Mouse (Mus musculus): ENCODE data around the gene Kat2a. TPM values are rescaled to one million over a fixed set of nuclear protein-coding genes. Genes with fewer than 3 reads are reported as not detected.
A peak's percentile ranks its signal among the peaks of the same experiment; 100 is the strongest.

Gene Kat2a
- polyA plus RNA-seq, 1 experiment from 2014 or later = 61.1 TPM

GRCm38 (mm10) chr11:100709201-100709810 lies 3.0 kb downstream of the Kat2a start:
- WGBS = 90% methylated on average over 9 of the region's 9 CpGs
- Histone ChIP-seq H3K9ac (no peak overlapping the region), H3K27me3 (no peaks in the 10 kb centered on the region), H3K36me3 (peaks cover 65% of the 10 kb centered on the region), H3K4me1 (peaks cover 36% of the 10 kb centered on the region), H3K4me2 (replicated peaks) (no peak overlapping the region), H3K27ac (replicated peaks) (no peak overlapping the region), H3K4me3 (replicated peaks) (no peak overlapping the region), H3K9me3 (replicated peaks) (no peaks in the 10 kb centered on the region)
- ATAC-seq (ENCODE audit: insufficient number of reproducible peaks, low FRiP score, low TSS enrichment, low read depth) = no peak

DNA sequence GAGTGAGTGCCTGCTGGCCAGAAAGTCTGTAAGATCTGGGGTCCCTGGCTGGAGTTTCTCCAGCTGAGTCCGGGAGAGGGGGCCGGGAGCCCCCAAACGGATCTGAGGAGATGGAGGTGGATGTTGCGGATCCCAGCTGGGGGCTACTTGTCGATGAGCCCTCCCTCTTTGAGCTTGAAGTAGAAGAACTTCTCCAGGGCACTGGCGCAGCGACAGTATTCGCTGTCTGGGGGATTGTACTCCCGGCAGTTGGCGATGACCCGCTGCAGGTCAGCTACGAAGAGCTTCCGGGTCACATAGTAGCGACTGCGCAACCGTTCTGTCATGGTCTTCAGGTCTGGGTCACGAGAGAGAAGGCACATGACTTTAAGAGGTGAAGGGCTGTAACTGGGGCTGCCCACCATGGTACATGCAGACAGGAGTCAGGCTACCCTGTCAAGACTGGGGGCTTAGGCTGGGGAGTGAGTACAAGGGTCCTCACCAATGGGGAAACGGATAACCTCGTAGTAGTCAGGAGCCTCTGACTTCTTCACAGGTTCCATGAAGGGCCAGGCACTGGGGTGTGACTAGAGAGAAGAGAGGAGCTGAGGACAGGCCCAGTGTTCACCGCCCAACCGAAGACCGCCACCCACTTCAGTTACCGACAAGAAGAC lies 7.0 kb downstream of the Kat2a start:
- 90% methylated on average over 23 of the region's 23 CpGs for WGBS
- no peak overlapping the region for H3K4me3 ChIP-seq (replicated peaks)
- no peak for ATAC-seq (ENCODE audit: insufficient number of reproducible peaks, low FRiP score, low TSS enrichment, low read depth)
- H3K9me3 ChIP-seq (replicated peaks) = no peaks in the 10 kb centered on the region
- peaks cover 29% of the 10 kb centered on the region for H3K4me1 ChIP-seq
- no peaks in the 10 kb centered on the region for H3K27me3 ChIP-seq
- H3K4me2 ChIP-seq (replicated peaks) = no peak overlapping the region
- no peak overlapping the region for H3K9ac ChIP-seq
- peaks cover 58% of the 10 kb centered on the region for H3K36me3 ChIP-seq
- H3K27ac ChIP-seq (replicated peaks) = no peak overlapping the region

GRCm38 (mm10) chr11:100703851-100704531 lies 8.3 kb downstream of the Kat2a start, which contains the start of gene Dhx58:
TSS of gene Dhx58 (minus strand) at chr11:100704271.
- peaks cover 29% of the 10 kb centered on the region for H3K4me1 ChIP-seq
- H3K9me3 ChIP-seq (replicated peaks) = no peaks in the 10 kb centered on the region
- ATAC-seq (ENCODE audit: insufficient number of reproducible peaks, low FRiP score, low TSS enrichment, low read depth) = no peak
- H3K4me2 ChIP-seq (replicated peaks) = 0 out of 2 replicates have a peak within 1 kb of the TSS, but pooled peaks have one; percentile 21
- H3K9ac ChIP-seq = no peak within 1 kb of the TSS
- H3K4me3 ChIP-seq (replicated peaks) = no peak within 1 kb of the TSS
- H3K27me3 ChIP-seq = no peaks in the 10 kb centered on the region
- peaks cover 48% of the 10 kb centered on the region for H3K36me3 ChIP-seq
- peak within 1 kb of the TSS; percentile 58 for H3K27ac ChIP-seq (replicated peaks)
- 59% methylated on average over 7 of the region's 7 CpGs for WGBS

DNA sequence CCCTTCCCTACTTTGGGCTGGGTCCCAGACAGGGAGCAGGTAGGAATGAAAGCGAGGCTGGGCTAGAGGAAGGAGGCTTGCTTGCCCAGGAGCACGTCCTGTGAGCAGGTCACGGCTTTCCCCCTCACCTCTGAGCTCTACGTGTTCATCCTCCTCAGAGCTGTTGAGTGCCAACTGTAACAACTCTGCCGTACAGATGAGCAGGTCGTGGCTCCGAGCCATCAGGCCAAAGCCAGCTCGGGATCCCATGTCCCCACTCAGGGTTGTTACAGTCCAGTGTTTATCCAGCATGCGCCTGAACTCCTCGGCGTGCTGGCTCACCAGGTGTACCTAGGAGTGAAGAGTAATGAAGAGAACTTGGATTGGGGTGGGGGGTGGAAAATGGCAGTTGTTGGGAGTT lies 8.9 kb downstream of the Kat2a start:
- Histone ChIP-seq H3K4me3 (replicated peaks) (no peak overlapping the region), H3K9ac (no peak overlapping the region), H3K9me3 (replicated peaks) (no peaks in the 10 kb centered on the region), H3K27me3 (no peaks in the 10 kb centered on the region), H3K36me3 (peaks cover 41% of the 10 kb centered on the region), H3K4me1 (peaks cover 29% of the 10 kb centered on the region), H3K4me2 (replicated peaks) (no peak overlapping the region), H3K27ac (replicated peaks) (no peak overlapping the region)
- no peak for ATAC-seq (ENCODE audit: insufficient number of reproducible peaks, low FRiP score, low TSS enrichment, low read depth)
- WGBS = 68% methylated on average over 11 of the region's 11 CpGs

- no peak overlapping the region for H3K27ac ChIP-seq (replicated peaks)
- peaks cover 29% of the 10 kb centered on the region for H3K4me1 ChIP-seq
- H3K9me3 ChIP-seq (replicated peaks) = no peaks in the 10 kb centered on the region
- peaks cover 37% of the 10 kb centered on the region for H3K36me3 ChIP-seq
- H3K4me3 ChIP-seq (replicated peaks) = peak overlapping the region; percentile 18; the same call in 1 of the 2 replicates
- H3K27me3 ChIP-seq = no peaks in the 10 kb centered on the region
- peak overlapping the region; percentile 44 for H3K4me2 ChIP-seq (replicated peaks)
- WGBS = 51% methylated on average over 7 of the region's 7 CpGs
- 0 out of 2 replicates have a peak, but pooled peaks have one; percentile 9 for ATAC-seq (ENCODE audit: insufficient number of reproducible peaks, low FRiP score, low TSS enrichment, low read depth)
- no peak overlapping the region for H3K9ac ChIP-seq
Measured at GRCm38 (mm10) chr11:100702906-100703305, 9.4 kb downstream of the Kat2a start.

GRCm38 (mm10) chr11:100702081-100702851 lies 10.0 kb downstream of the Kat2a start:
- Histone ChIP-seq H3K9me3 (replicated peaks) (no peaks in the 10 kb centered on the region), H3K4me2 (replicated peaks) (peak overlapping the region; percentile 44), H3K27me3 (no peaks in the 10 kb centered on the region), H3K4me1 (peaks cover 29% of the 10 kb centered on the region), H3K36me3 (peaks cover 30% of the 10 kb centered on the region), H3K27ac (replicated peaks) (no peak overlapping the region), H3K9ac (no peak overlapping the region), H3K4me3 (replicated peaks) (peak overlapping the region; percentile 18; the same call in 1 of the 2 replicates)
- ATAC-seq (ENCODE audit: insufficient number of reproducible peaks, low FRiP score, low TSS enrichment, low read depth) = no peak
- 32% methylated on average over 19 of the region's 19 CpGs for WGBS

GRCm38 (mm10) chr11:100701301-100701700 lies 11.0 kb downstream of the Kat2a start:
- no peak for ATAC-seq (ENCODE audit: insufficient number of reproducible peaks, low FRiP score, low TSS enrichment, low read depth)

GRCm38 (mm10) chr11:100700710-100701109 lies 11.6 kb downstream of the Kat2a start:
- peaks cover 29% of the 10 kb centered on the region for H3K4me1 ChIP-seq
- no peaks in the 10 kb centered on the region for H3K27me3 ChIP-seq
- no peak overlapping the region for H3K9ac ChIP-seq
- H3K4me3 ChIP-seq (replicated peaks) = peak overlapping the region; percentile 32; the same call in 1 of the 2 replicates
- H3K9me3 ChIP-seq (replicated peaks) = no peaks in the 10 kb centered on the region
- 71% methylated on average over 3 of the region's 3 CpGs for WGBS
- peaks cover 15% of the 10 kb centered on the region for H3K36me3 ChIP-seq
- no peak overlapping the region for H3K4me2 ChIP-seq (replicated peaks)
- H3K27ac ChIP-seq (replicated peaks) = no peak overlapping the region
- no peak for ATAC-seq (ENCODE audit: insufficient number of reproducible peaks, low FRiP score, low TSS enrichment, low read depth)

More at GRCm38 (mm10) chr11:100701301-100701700, 11.0 kb downstream of the Kat2a start:
- Histone ChIP-seq H3K36me3 (peaks cover 21% of the 10 kb centered on the region), H3K4me1 (peaks cover 29% of the 10 kb centered on the region), H3K4me3 (replicated peaks) (peak overlapping the region; percentile 32), H3K4me2 (replicated peaks) (peak overlapping the region; percentile 48), H3K9ac (peak overlapping the region; percentile 0; the same call in 1 of the 2 replicates), H3K27ac (replicated peaks) (no peak overlapping the region), H3K9me3 (replicated peaks) (no peaks in the 10 kb centered on the region), H3K27me3 (no peaks in the 10 kb centered on the region)
- 6% methylated on average over 14 of the region's 14 CpGs for WGBS

DNA sequence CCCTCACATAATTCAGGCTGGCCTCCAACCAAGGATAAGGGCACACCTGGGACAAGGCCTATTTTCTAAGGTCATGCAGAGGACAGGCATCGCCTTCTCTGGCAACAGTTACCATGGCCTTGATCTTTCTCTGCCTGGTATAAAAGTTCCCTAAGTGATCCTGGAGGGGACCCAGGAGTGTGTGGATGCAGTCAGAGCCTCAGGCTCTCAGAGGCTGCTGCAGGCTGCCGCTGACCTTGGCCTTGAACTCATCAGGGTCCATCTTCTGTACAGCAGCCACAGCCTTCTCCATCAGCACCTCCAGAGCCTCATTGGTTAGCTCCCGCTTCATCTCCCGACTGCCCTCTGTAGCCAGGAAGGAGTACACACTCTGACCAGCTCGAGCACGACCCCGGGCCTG lies 14.3 kb downstream of the Kat2a start:
- no peak overlapping the region for H3K4me3 ChIP-seq (replicated peaks)
- ATAC-seq (ENCODE audit: insufficient number of reproducible peaks, low FRiP score, low TSS enrichment, low read depth) = no peak
- 73% methylated on average over 7 of the region's 7 CpGs for WGBS

GRCm38 (mm10) chr11:100694926-100695325 lies 17.3 kb downstream of the Kat2a start:
- H3K9ac ChIP-seq = no peak overlapping the region
- peaks cover 11% of the 10 kb centered on the region for H3K27me3 ChIP-seq
- H3K36me3 ChIP-seq = no peaks in the 10 kb centered on the region
- H3K9me3 ChIP-seq (replicated peaks) = no peaks in the 10 kb centered on the region
- ATAC-seq (ENCODE audit: insufficient number of reproducible peaks, low FRiP score, low TSS enrichment, low read depth) = no peak
- H3K4me3 ChIP-seq (replicated peaks) = no peak overlapping the region
- 27% methylated on average over 5 of the region's 5 CpGs for WGBS
- H3K27ac ChIP-seq (replicated peaks) = no peak overlapping the region
- H3K4me1 ChIP-seq = peaks cover 15% of the 10 kb centered on the region
- H3K4me2 ChIP-seq (replicated peaks) = no peak overlapping the region

More for the DNA sequence above, 14.3 kb downstream of the Kat2a start:
- Histone ChIP-seq H3K4me2 (replicated peaks) (no peak overlapping the region), H3K9me3 (replicated peaks) (no peaks in the 10 kb centered on the region), H3K27me3 (0 out of 2 replicates have a peak, but pooled peaks cover 1% of the 10 kb centered on the region), H3K4me1 (peaks cover 18% of the 10 kb centered on the region), H3K27ac (replicated peaks) (no peak overlapping the region), H3K9ac (no peak overlapping the region), H3K36me3 (no peaks in the 10 kb centered on the region)

- H3K9me3 ChIP-seq (replicated peaks) = no peaks in the 10 kb centered on the region
- 32% methylated on average over 5 of the region's 5 CpGs for WGBS
- ATAC-seq (ENCODE audit: insufficient number of reproducible peaks, low FRiP score, low TSS enrichment, low read depth) = no peak
- H3K9ac ChIP-seq = no peak overlapping the region
- no peak overlapping the region for H3K27ac ChIP-seq (replicated peaks)
- peaks cover 11% of the 10 kb centered on the region for H3K27me3 ChIP-seq
- no peak overlapping the region for H3K4me3 ChIP-seq (replicated peaks)
- H3K36me3 ChIP-seq = no peaks in the 10 kb centered on the region
- H3K4me1 ChIP-seq = peaks cover 15% of the 10 kb centered on the region
- no peak overlapping the region for H3K4me2 ChIP-seq (replicated peaks)
Measured at GRCm38 (mm10) chr11:100693154-100693553, 19.1 kb downstream of the Kat2a start.
